Mouse (Mus musculus): Measurements from ENCODE around the gene Tom1l1. TPM values are rescaled to one million over a fixed set of nuclear protein-coding genes. Genes with fewer than 3 reads are reported as not detected.
A peak's percentile ranks its signal among the peaks of the same experiment; 100 is the strongest.
"Not testable (repeated sequence)": the region's sequence is repeated elsewhere in the genome, so short reads cannot be mapped to it uniquely, and the experiment has no call there.

Gene Tom1l1
- 45.5 and 50.6 TPM in 2 replicates for polyA plus RNA-seq (2014; fragmentation: Nextera tagmentation; extraction: Ambion mirVana)

DNA sequence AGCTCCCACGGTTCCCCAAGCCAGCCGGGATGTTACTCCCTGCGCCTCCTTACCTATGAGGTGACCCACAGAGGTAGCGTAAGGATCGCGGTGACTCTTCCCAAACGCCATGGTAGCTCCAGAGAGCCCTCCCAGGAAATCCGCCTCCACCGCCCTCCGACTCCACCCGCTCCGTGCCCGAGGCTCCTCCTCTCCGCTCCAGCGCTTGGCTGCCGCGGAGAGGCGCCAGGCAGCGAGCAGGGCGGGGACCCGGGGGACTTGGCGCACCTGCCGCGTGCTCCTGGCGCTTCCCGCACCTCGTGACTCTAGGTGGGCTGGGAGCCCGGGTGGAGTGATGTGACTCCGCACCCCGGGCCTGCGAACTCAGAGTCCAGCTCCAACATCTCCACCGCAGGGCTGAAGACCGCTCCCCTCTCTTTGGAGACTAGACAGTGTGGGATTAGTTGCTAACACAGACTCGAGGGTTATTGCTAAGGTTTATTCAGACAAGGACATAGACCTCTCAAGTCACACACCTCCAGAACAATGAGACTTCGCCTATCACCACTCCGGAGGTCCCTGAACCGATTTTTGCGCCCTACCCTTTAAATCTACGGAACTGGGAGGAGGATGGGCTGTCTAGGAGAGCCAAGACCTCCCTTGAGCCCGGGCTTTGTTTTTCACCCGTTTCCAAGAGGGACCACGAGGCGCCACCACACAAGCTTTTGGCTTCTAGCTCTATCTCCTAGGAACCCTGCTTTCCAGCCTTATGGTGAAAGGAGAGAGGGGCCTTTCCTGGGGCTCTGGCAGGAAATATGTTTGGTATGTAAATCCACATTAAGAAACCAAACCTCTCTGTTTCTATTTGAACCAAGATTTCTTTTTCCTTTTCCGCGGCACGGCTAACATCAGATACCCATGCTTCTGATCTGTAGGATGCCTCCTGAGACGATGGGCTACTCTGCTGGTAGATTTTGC lies at the start of gene Tom1l1:
Gene Tom1l1, minus strand, starts transcription at position 907 of the 957 bp plus-strand sequence.
- H3K9ac ChIP-seq (ENCODE audit: low read depth, low read length), result peak within 1 kb of the TSS; percentile 78
- H3K36me3 ChIP-seq (ENCODE audit: control insufficient read depth, insufficient read depth, low read length), result no peaks in the 10 kb centered on the region
- peak; percentile 90 for ATAC-seq (replicated peaks; ENCODE audit: insufficient number of reproducible peaks, low FRiP score, low TSS enrichment)
- peak within 1 kb of the TSS; percentile 88 for H3K4me2 ChIP-seq
- no peaks in the 10 kb centered on the region for H3K27me3 ChIP-seq (ENCODE audit: control insufficient read depth, insufficient read depth, low read length)
- WGBS (ENCODE audit: insufficient replicate concordance), result 6% methylated on average over 47 of the region's 47 CpGs
- no peak within 1 kb of the TSS for H3K27ac ChIP-seq (ENCODE audit: low read depth, low read length)
- no peaks in the 10 kb centered on the region for H3K9me3 ChIP-seq (replicated peaks; ENCODE audit: control insufficient read depth, low read length)
- H3K4me1 ChIP-seq (ENCODE audit: control insufficient read depth, insufficient read depth, low read length), result peaks cover 5% of the 10 kb centered on the region
- H3K4me3 ChIP-seq (ENCODE audit: low read depth, low read length), result peak within 1 kb of the TSS; percentile 73

DNA sequence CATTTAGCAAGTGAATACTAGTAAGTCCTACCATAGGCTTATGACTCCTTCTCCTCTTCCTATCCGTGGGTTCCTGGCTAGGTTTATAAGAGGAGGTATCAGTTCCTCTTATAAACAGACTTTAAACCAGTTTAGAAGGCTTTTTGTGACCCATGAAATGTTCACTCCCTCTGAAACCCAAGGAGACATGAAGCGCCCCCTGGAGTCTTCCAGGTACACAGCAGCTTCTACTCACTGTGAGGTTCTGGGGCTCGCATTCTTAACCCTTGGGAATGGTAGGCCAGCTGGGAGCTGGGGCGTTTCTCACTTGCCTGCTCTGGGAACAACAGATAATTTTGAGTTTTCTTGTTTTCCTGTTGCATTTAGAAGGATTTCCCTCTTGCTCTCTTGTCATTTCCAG lies 45.4 kb upstream of the Tom1l1 start:
- H3K27ac ChIP-seq (ENCODE audit: low read depth, low read length), result no peak overlapping the region
- H3K9me3 ChIP-seq (replicated peaks; ENCODE audit: control insufficient read depth, low read length), result no peaks in the 10 kb centered on the region
- no peaks in the 10 kb centered on the region for H3K27me3 ChIP-seq (ENCODE audit: control insufficient read depth, insufficient read depth, low read length)
- H3K36me3 ChIP-seq (ENCODE audit: control insufficient read depth, insufficient read depth, low read length), result no peaks in the 10 kb centered on the region
- no peaks in the 10 kb centered on the region; the same call in 1 of the 2 replicates for H3K4me1 ChIP-seq (ENCODE audit: control insufficient read depth, insufficient read depth, low read length)
- WGBS (ENCODE audit: insufficient replicate concordance), result 58% methylated on average over 4 of the region's 4 CpGs
- H3K4me3 ChIP-seq (ENCODE audit: low read depth, low read length), result no peak overlapping the region
- no peak overlapping the region for H3K4me2 ChIP-seq
- no peak for ATAC-seq (replicated peaks; ENCODE audit: insufficient number of reproducible peaks, low FRiP score, low TSS enrichment)
- no peak overlapping the region for H3K9ac ChIP-seq (ENCODE audit: low read depth, low read length)

- peaks cover 9% of the 10 kb centered on the region for H3K4me1 ChIP-seq (ENCODE audit: control insufficient read depth, insufficient read depth, low read length)
- H3K36me3 ChIP-seq (ENCODE audit: control insufficient read depth, insufficient read depth, low read length), result no peaks in the 10 kb centered on the region
- H3K4me2 ChIP-seq, result peak overlapping the region; percentile 55
- H3K9ac ChIP-seq (ENCODE audit: low read depth, low read length), result peak overlapping the region; percentile 43; the same call in 1 of the 2 replicates
- H3K9me3 ChIP-seq (replicated peaks; ENCODE audit: control insufficient read depth, low read length), result no peaks in the 10 kb centered on the region
- no peaks in the 10 kb centered on the region for H3K27me3 ChIP-seq (ENCODE audit: control insufficient read depth, insufficient read depth, low read length)
- 27% methylated on average over 10 of the region's 10 CpGs for WGBS (ENCODE audit: insufficient replicate concordance)
- peak overlapping the region; percentile 91 for H3K27ac ChIP-seq (ENCODE audit: low read depth, low read length)
- ATAC-seq (replicated peaks; ENCODE audit: insufficient number of reproducible peaks, low FRiP score, low TSS enrichment), result peak; percentile 88
- H3K4me3 ChIP-seq (ENCODE audit: low read depth, low read length), result no peak overlapping the region
Measured at GRCm38 (mm10) chr11:90727354-90728125, 39.4 kb upstream of the Tom1l1 start.

GRCm38 (mm10) chr11:90726730-90727129 lies 38.6 kb upstream of the Tom1l1 start:
- Histone ChIP-seq H3K27me3 (ENCODE audit: control insufficient read depth, insufficient read depth, low read length) (no peaks in the 10 kb centered on the region), H3K9ac (ENCODE audit: low read depth, low read length) (no peak overlapping the region), H3K27ac (ENCODE audit: low read depth, low read length) (peak overlapping the region; percentile 91), H3K4me2 (peak overlapping the region; percentile 55), H3K9me3 (replicated peaks; ENCODE audit: control insufficient read depth, low read length) (no peaks in the 10 kb centered on the region), H3K4me3 (ENCODE audit: low read depth, low read length) (no peak overlapping the region), H3K36me3 (ENCODE audit: control insufficient read depth, insufficient read depth, low read length) (no peaks in the 10 kb centered on the region), H3K4me1 (ENCODE audit: control insufficient read depth, insufficient read depth, low read length) (peaks cover 9% of the 10 kb centered on the region)
- ATAC-seq (replicated peaks; ENCODE audit: insufficient number of reproducible peaks, low FRiP score, low TSS enrichment), result peak; percentile 77
- WGBS (ENCODE audit: insufficient replicate concordance), result 45% methylated on average over 10 of the region's 10 CpGs

DNA sequence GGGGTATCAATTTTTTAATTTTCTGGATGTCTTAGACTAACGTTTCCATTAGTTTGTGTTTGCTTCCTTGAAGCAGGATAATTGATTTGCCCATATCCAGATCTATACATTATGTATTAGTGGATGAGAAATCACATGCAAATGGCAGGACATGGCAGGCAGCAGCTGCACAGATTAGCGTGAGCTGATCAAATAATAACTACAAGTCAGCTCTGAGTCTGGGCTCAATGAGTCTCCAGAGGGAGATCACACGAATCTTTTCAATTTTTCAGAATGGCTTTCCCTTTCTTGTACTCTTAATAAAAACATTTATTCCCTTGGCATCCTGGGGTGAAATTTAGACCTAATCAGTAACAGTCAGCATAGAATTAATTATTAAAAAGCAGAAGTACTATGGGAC lies 34.1 kb upstream of the Tom1l1 start:
- H3K27me3 ChIP-seq (ENCODE audit: control insufficient read depth, insufficient read depth, low read length), result no peaks in the 10 kb centered on the region
- no peak overlapping the region for H3K4me3 ChIP-seq (ENCODE audit: low read depth, low read length)
- H3K4me2 ChIP-seq, result no peak overlapping the region
- H3K27ac ChIP-seq (ENCODE audit: low read depth, low read length), result no peak overlapping the region
- H3K36me3 ChIP-seq (ENCODE audit: control insufficient read depth, insufficient read depth, low read length), result no peaks in the 10 kb centered on the region
- peaks cover 3% of the 10 kb centered on the region; the same call in 1 of the 2 replicates for H3K4me1 ChIP-seq (ENCODE audit: control insufficient read depth, insufficient read depth, low read length)
- H3K9me3 ChIP-seq (replicated peaks; ENCODE audit: control insufficient read depth, low read length), result no peaks in the 10 kb centered on the region
- WGBS (ENCODE audit: insufficient replicate concordance), result 82% methylated on average over 3 of the region's 3 CpGs
- no peak for ATAC-seq (replicated peaks; ENCODE audit: insufficient number of reproducible peaks, low FRiP score, low TSS enrichment)
- H3K9ac ChIP-seq (ENCODE audit: low read depth, low read length), result no peak overlapping the region

DNA sequence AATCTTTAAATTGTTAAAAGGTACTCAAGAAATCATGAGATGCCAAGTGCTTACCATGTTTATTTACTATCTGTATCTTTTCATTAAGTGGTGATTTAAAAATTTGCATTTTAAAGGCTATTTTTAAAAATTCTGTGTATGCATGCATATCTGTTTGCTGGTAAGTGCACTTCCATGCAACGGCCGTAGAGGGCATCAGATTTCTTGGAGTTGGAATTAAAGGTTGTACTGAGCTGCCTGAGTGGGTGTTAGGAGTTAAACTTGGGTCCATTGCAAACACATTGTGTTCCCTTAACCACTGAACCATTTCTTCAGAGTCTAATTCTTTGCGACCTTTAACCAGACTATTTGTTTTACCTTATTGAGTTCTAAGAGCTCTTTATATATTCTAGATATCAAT lies 29.6 kb upstream of the Tom1l1 start:
- Histone ChIP-seq H3K27me3 (ENCODE audit: control insufficient read depth, insufficient read depth, low read length) (no peaks in the 10 kb centered on the region), H3K4me1 (ENCODE audit: control insufficient read depth, insufficient read depth, low read length) (no peaks in the 10 kb centered on the region), H3K4me3 (ENCODE audit: low read depth, low read length) (no peak overlapping the region), H3K9ac (ENCODE audit: low read depth, low read length) (no peak overlapping the region), H3K4me2 (no peak overlapping the region), H3K27ac (ENCODE audit: low read depth, low read length) (no peak overlapping the region), H3K9me3 (replicated peaks; ENCODE audit: control insufficient read depth, low read length) (no peaks in the 10 kb centered on the region), H3K36me3 (ENCODE audit: control insufficient read depth, insufficient read depth, low read length) (no peaks in the 10 kb centered on the region)
- ATAC-seq (replicated peaks; ENCODE audit: insufficient number of reproducible peaks, low FRiP score, low TSS enrichment), result no peak
- WGBS (ENCODE audit: insufficient replicate concordance), result 89% methylated on average over 3 of the region's 3 CpGs

- Histone ChIP-seq H3K4me3 (ENCODE audit: low read depth, low read length) (no peak overlapping the region), H3K36me3 (ENCODE audit: control insufficient read depth, insufficient read depth, low read length) (no peaks in the 10 kb centered on the region), H3K27me3 (ENCODE audit: control insufficient read depth, insufficient read depth, low read length) (no peaks in the 10 kb centered on the region), H3K27ac (ENCODE audit: low read depth, low read length) (no peak overlapping the region), H3K9me3 (replicated peaks; ENCODE audit: control insufficient read depth, low read length) (no peaks in the 10 kb centered on the region), H3K9ac (ENCODE audit: low read depth, low read length) (no peak overlapping the region), H3K4me2 (no peak overlapping the region), H3K4me1 (ENCODE audit: control insufficient read depth, insufficient read depth, low read length) (no peaks in the 10 kb centered on the region)
- WGBS (ENCODE audit: insufficient replicate concordance), result 86% methylated on average over 9 of the region's 9 CpGs
- ATAC-seq (replicated peaks; ENCODE audit: insufficient number of reproducible peaks, low FRiP score, low TSS enrichment), result no peak
Measured at GRCm38 (mm10) chr11:90711596-90711995, 23.4 kb upstream of the Tom1l1 start.

- not testable (repeated sequence) for H3K9ac ChIP-seq (ENCODE audit: low read depth, low read length); H3K4me2 ChIP-seq; H3K4me1 ChIP-seq (ENCODE audit: control insufficient read depth, insufficient read depth, low read length); H3K27me3 ChIP-seq (ENCODE audit: control insufficient read depth, insufficient read depth, low read length); H3K27ac ChIP-seq (ENCODE audit: low read depth, low read length); H3K36me3 ChIP-seq (ENCODE audit: control insufficient read depth, insufficient read depth, low read length); H3K9me3 ChIP-seq (replicated peaks; ENCODE audit: control insufficient read depth, low read length); H3K4me3 ChIP-seq (ENCODE audit: low read depth, low read length); ATAC-seq (replicated peaks; ENCODE audit: insufficient number of reproducible peaks, low FRiP score, low TSS enrichment)
- 75% methylated on average over 1 of the region's 1 CpGs for WGBS (ENCODE audit: insufficient replicate concordance)
Measured at GRCm38 (mm10) chr11:90707134-90707533, 19.0 kb upstream of the Tom1l1 start.
